Mouse (Mus musculus) CH12.LX (cell line): Measurements from ENCODE around the gene Rin3. TPM values are rescaled to one million over a fixed set of nuclear protein-coding genes. Genes with fewer than 3 reads are reported as not detected.

ENCODE experiments used
- DNase-seq: peaks from one replicate; pipeline ENCODE4 v3.0.0-alpha.2; 2013; ENCODE audit errors: extremely low read depth
- H3K27ac ChIP-seq: 2 replicates; pipeline ENCODE4 v1.5.1; 2012; ENCODE audit warnings: low read depth, mild to moderate bottlenecking, control low read depth, moderate library complexity; ENCODE audit not compliant: insufficient read depth
- H3K27me3 ChIP-seq: replicated peaks from 2 replicates; pipeline ENCODE3; 2012; ENCODE audit warnings: inconsistent platforms
- H3K36me3 ChIP-seq, 2 experiments: replicated peaks in 1 of 2; 2 replicates each; pipeline versions ENCODE3 to v1.6.1; 2012; ENCODE audit warnings: inconsistent platforms in 1 of 2, low read length in 1 of 2, mild to moderate bottlenecking in 1 of 2, mixed read lengths in 1 of 2, moderate library complexity in 1 of 2; ENCODE audit not compliant: control insufficient read depth in 1 of 2, insufficient read depth in 1 of 2
- H3K4me1 ChIP-seq, 2 experiments: 2 replicates each; pipeline ENCODE4 v1.6.1; 2012; ENCODE audit warnings: inconsistent platforms in 1 of 2, moderate library complexity in 1 of 2; ENCODE audit not compliant: insufficient read depth in 2 of 2, control insufficient read depth in 1 of 2
- H3K4me2 ChIP-seq: 2 replicates; pipeline ENCODE4 v1.6.1; 2012; ENCODE audit warnings: low read depth, mild to moderate bottlenecking, control low read depth; ENCODE audit not compliant: poor library complexity, insufficient read depth, severe bottlenecking
- H3K4me3 ChIP-seq, 3 experiments: fragments of 150-350 bp in 1 of 3; sonication (generic) in 1 of 3; replicated peaks in 1 of 3; 2 replicates each; pipeline versions ENCODE3 to v1.5.1; 2011 to 2012; ENCODE audit warnings: low read depth in 2 of 3, low read length in 2 of 3, mild to moderate bottlenecking in 2 of 3, moderate library complexity in 2 of 3, control low read depth in 1 of 3, improper control_type of control experiment in 1 of 3, inconsistent platforms in 1 of 3, mixed read lengths in 1 of 3; ENCODE audit not compliant: poor library complexity in 1 of 3
- H3K79me2 ChIP-seq: replicated peaks from 2 replicates; pipeline ENCODE4 v1.6.1; 2012; ENCODE audit warnings: mild to moderate bottlenecking, moderate library complexity; ENCODE audit not compliant: control insufficient read depth, poor library complexity, insufficient read depth, severe bottlenecking; ENCODE audit errors: extremely low read depth
- H3K9ac ChIP-seq: 2 replicates; pipeline ENCODE4 v1.6.1; 2012; ENCODE audit warnings: low read depth, mild to moderate bottlenecking, control low read depth, moderate library complexity; ENCODE audit not compliant: insufficient read depth
- H3K9me3 ChIP-seq: replicated peaks from 2 replicates; pipeline ENCODE3; 2012; ENCODE audit warnings: low read length, inconsistent platforms, mixed read lengths
- CHD1 ChIP-seq: IDR thresholded peaks from 2 replicates; pipeline ENCODE4 v1.6.1; 2012; ENCODE audit warnings: low read depth, low read length, improper control_type of control experiment, inconsistent platforms
- CHD2 ChIP-seq: IDR thresholded peaks from 2 replicates; pipeline ENCODE4 v1.6.1; 2011; ENCODE audit warnings: low read length, improper control_type of control experiment
- EP300 ChIP-seq: IDR thresholded peaks from 2 replicates; pipeline ENCODE4 v1.6.1; 2011; ENCODE audit warnings: low read length, improper control_type of control experiment
- HCFC1 ChIP-seq: IDR thresholded peaks from 2 replicates; pipeline ENCODE4 v1.6.1; 2012; ENCODE audit warnings: low read depth, mild to moderate bottlenecking, inconsistent platforms, low read length, improper control_type of control experiment
- IRF4 ChIP-seq: IDR thresholded peaks from 2 replicates; pipeline ENCODE4 v1.6.1; 2014; ENCODE audit warnings: low read depth, mild to moderate bottlenecking, inconsistent platforms, low read length, improper control_type of control experiment
- JUN ChIP-seq: IDR thresholded peaks from 2 replicates; pipeline ENCODE4 v1.6.1; 2011; ENCODE audit warnings: low read depth, mild to moderate bottlenecking, low read length, improper control_type of control experiment, moderate library complexity; ENCODE audit not compliant: insufficient read depth
- JUND ChIP-seq: conservative IDR thresholded peaks from 2 replicates; pipeline ENCODE4 v1.6.1; 2011; ENCODE audit warnings: low read depth, low read length, improper control_type of control experiment
- MEF2A ChIP-seq: IDR thresholded peaks from 2 replicates; pipeline ENCODE4 v1.6.1; 2014; ENCODE audit warnings: low read depth, mild to moderate bottlenecking, inconsistent platforms, low read length, improper control_type of control experiment, borderline replicate concordance
- MXI1 ChIP-seq: IDR thresholded peaks from 2 replicates; pipeline ENCODE4 v1.6.1; 2011; ENCODE audit warnings: mild to moderate bottlenecking, low read depth, low read length, improper control_type of control experiment
- MYC ChIP-seq: IDR thresholded peaks from 2 replicates; pipeline ENCODE4 v1.6.1; 2011; ENCODE audit warnings: low read depth, mild to moderate bottlenecking, improper control_type of control experiment, low read length
- NRF1 ChIP-seq: IDR thresholded peaks from 2 replicates; pipeline ENCODE4 v1.6.1; 2014; ENCODE audit warnings: low read depth, mild to moderate bottlenecking, inconsistent platforms, low read length, improper control_type of control experiment, moderate library complexity
- TBP ChIP-seq: conservative IDR thresholded peaks from 2 replicates; pipeline ENCODE4 v1.6.1; 2011; ENCODE audit warnings: low read depth, low read length, improper control_type of control experiment
- USF1 ChIP-seq: IDR thresholded peaks from 2 replicates; pipeline ENCODE4 v1.6.1; 2014; ENCODE audit warnings: low read depth, mild to moderate bottlenecking, inconsistent platforms, low read length, improper control_type of control experiment
- USF2 ChIP-seq: conservative IDR thresholded peaks from 2 replicates; pipeline ENCODE4 v1.6.1; 2011; ENCODE audit warnings: low read depth, low read length, improper control_type of control experiment
- ZKSCAN1 ChIP-seq: IDR thresholded peaks from 2 replicates; pipeline ENCODE4 v1.6.1; 2012; ENCODE audit warnings: low read depth, inconsistent platforms, low read length, improper control_type of control experiment, borderline replicate concordance
- dilution Hi-C: fragments of 300-500 bp; cut with MboI; formaldehyde crosslinking; loops from 2 replicates; pipeline ENCODE4 v1.14.3; 2020; ENCODE audit warnings: low sequenced_read_pairs; ENCODE audit not compliant: extremely low pct_unique_long_range_greater_than_20kb, extremely low pct_ligation_motif_present
- in situ Hi-C: fragments of 300-500 bp; cut with MboI; formaldehyde crosslinking; loops from 3 replicates; pipeline ENCODE4 v1.14.3; 2019; ENCODE audit warnings: low sequenced_read_pairs, low pct_ligation_motif_present, low pct_unique_long_range_greater_than_20kb, mixed read lengths
- polyA plus RNA-seq: library from polyadenylated mRNA; unstranded; fragments of >175 nt; gene quantifications from 2 replicates; pipeline ENCODE4 v1.2.1, GENCODE M21; 2012; ENCODE audit warnings: low read depth; ENCODE audit not compliant: insufficient read length
- total RNA-seq, 2 experiments: library from RNA; depleted of rRNA; stranded (reverse); fragments of 300-350 nt in 1 of 2; fragments of >200 nt in 1 of 2; gene quantifications; 2 replicates each; pipeline ENCODE4 v1.2.3; 2012 to 2014

Rin3 gene
- total and polyA plus RNA-seq, 3 experiments = 2.4 to 10.0 (median 8.4) TPM

- no peak for DNase-seq
- no peaks in the 10 kb centered on the region for H3K27me3 ChIP-seq
- TF ChIP-seq JUN = no peak
- TF ChIP-seq MYC = no peak
- no peak for TF ChIP-seq USF2
- TF ChIP-seq TBP = no peak
- TF ChIP-seq CHD1 = no peak
- no peak for TF ChIP-seq USF1
- TF ChIP-seq CHD2 = no peak
- no peak for TF ChIP-seq MXI1
- TF ChIP-seq JUND = no peak
- TF ChIP-seq IRF4 = no peak
- TF ChIP-seq ZKSCAN1 = no peak
- TF ChIP-seq HCFC1 = no peak
- no peak for TF ChIP-seq EP300
- no peak for TF ChIP-seq NRF1
- TF ChIP-seq, all 38 proteins: peak for 0
- in situ Hi-C loops (no loop called here), dilution Hi-C loops (no loop called here)
- Histone ChIP-seq H3K9me3 (no peaks in the 10 kb centered on the region), H3K4me2 (no peak overlapping the region), H3K9ac (no peak overlapping the region), H3K79me2 (no peaks in the 10 kb centered on the region), H3K4me3 (no peak overlapping the region), H3K27ac (no peak overlapping the region), H3K36me3 (peaks cover 3 to 39% of the 10 kb centered on the region in 2 experiments), H3K4me1 (peaks cover 0 to 11% of the 10 kb centered on the region in 2 experiments; a peak in 2 of 4 replicates)
Measured at GRCm38 (mm10) chr12:102321855-102322254, 39.0 kb downstream of the Rin3 start.

- no peaks in the 10 kb centered on the region for H3K27me3 ChIP-seq
- peaks cover 3 to 47% of the 10 kb centered on the region in 2 experiments for H3K36me3 ChIP-seq
- no peaks in the 10 kb centered on the region for H3K9me3 ChIP-seq
- dilution Hi-C loops (no loop called here), in situ Hi-C loops (no loop called here)
- no peak for DNase-seq
- H3K4me1 ChIP-seq = peaks cover 2 to 27% of the 10 kb centered on the region in 2 experiments
- no peaks in the 10 kb centered on the region for H3K79me2 ChIP-seq
- TF ChIP-seq JUND (no peak), MEF2A (no peak), USF2 (no peak)
- no peak overlapping the region for H3K4me3 ChIP-seq
- H3K9ac ChIP-seq = no peak overlapping the region
- H3K27ac ChIP-seq = no peak overlapping the region
- H3K4me2 ChIP-seq = no peak overlapping the region
Measured at GRCm38 (mm10) chr12:102323392-102323791, 40.5 kb downstream of the Rin3 start.
